Mouse (Mus musculus) activated CD4-positive, CD25-positive, alpha-beta regulatory T cell, adult 9 weeks (primary cell): ENCODE results near the gene Rhox4a2. TPM values are rescaled to one million over a fixed set of nuclear protein-coding genes. Genes with fewer than 3 reads are reported as not detected.

Source experiments
- polyA plus RNA-seq: library from polyadenylated mRNA; unstranded; fragments of 100-300 nt; shearing (Covaris generic); gene quantifications from one replicate; pipeline ENCODE4 v1.2.1, GENCODE M21; 2017

Rhox4a2 gene
- not detected for polyA plus RNA-seq

GRCm38 (mm10) chrX:37390548-37390947 is at the start of gene Rhox4a2:
Rhox4a2 (plus strand) TSS chrX:37390848.

GRCm38 (mm10) chrX:37379728-37380127 is 10.9 kb upstream of the Rhox4a2 start, which contains the start of gene Rhox3a2:
Rhox3a2 (plus strand) TSS chrX:37380028.

GRCm38 (mm10) chrX:37411767-37412166 is 21.1 kb downstream of the Rhox4a2 start, which contains the start of gene Rhox2b:
Rhox2b (plus strand) TSS chrX:37412067.

GRCm38 (mm10) chrX:37432194-37432593 is 41.5 kb downstream of the Rhox4a2 start, which contains the start of gene Rhox4b:
Rhox4b (plus strand) TSS chrX:37432494.

Other genes with a start within 250 kb of the Rhox4a2 start
- 0.15 TPM for gene Akap14, start 222.0 kb upstream of the Rhox4a2 start, polyA plus RNA-seq
- gene Ndufa1, start 199.7 kb upstream of the Rhox4a2 start, polyA plus RNA-seq = 270 TPM
- gene Rnf113a1, start 199.6 kb upstream of the Rhox4a2 start, polyA plus RNA-seq = 12.8 TPM
- not detected for gene Gm9, start 179.8 kb upstream of the Rhox4a2 start, polyA plus RNA-seq
- not detected for gene Rhox1, start 168.6 kb upstream of the Rhox4a2 start, polyA plus RNA-seq
- gene Rhox2a, start 145.9 kb upstream of the Rhox4a2 start, polyA plus RNA-seq = not detected
- not detected for gene Rhox3a, start 140.9 kb upstream of the Rhox4a2 start, polyA plus RNA-seq
- gene Rhox4a, start 125.5 kb upstream of the Rhox4a2 start, polyA plus RNA-seq = not detected
- not detected for gene Rhox3a2, start 10.8 kb upstream of the Rhox4a2 start, polyA plus RNA-seq
- not detected for gene Rhox2b, start 21.2 kb downstream of the Rhox4a2 start, polyA plus RNA-seq
- not detected for gene Rhox4b, start 41.6 kb downstream of the Rhox4a2 start, polyA plus RNA-seq
- not detected for gene Rhox2c, start 62.8 kb downstream of the Rhox4a2 start, polyA plus RNA-seq
- not detected for gene Rhox3c, start 67.7 kb downstream of the Rhox4a2 start, polyA plus RNA-seq
- gene Rhox4c, start 89.5 kb downstream of the Rhox4a2 start, polyA plus RNA-seq = not detected
- not detected for gene Rhox2d, start 102.6 kb downstream of the Rhox4a2 start, polyA plus RNA-seq
- not detected for gene Rhox4d, start 123.5 kb downstream of the Rhox4a2 start, polyA plus RNA-seq
- not detected for gene Rhox2e, start 139.6 kb downstream of the Rhox4a2 start, polyA plus RNA-seq
- not detected for gene Rhox3e, start 151.2 kb downstream of the Rhox4a2 start, polyA plus RNA-seq
- not detected for gene Rhox4e, start 166.6 kb downstream of the Rhox4a2 start, polyA plus RNA-seq
- not detected for gene Rhox2f, start 180.6 kb downstream of the Rhox4a2 start, polyA plus RNA-seq
- gene Rhox3f, start 190.1 kb downstream of the Rhox4a2 start, polyA plus RNA-seq = not detected
- gene Rhox4f, start 216.9 kb downstream of the Rhox4a2 start, polyA plus RNA-seq = not detected
- gene Rhox3g, start 237.8 kb downstream of the Rhox4a2 start, polyA plus RNA-seq = not detected